Mouse (Mus musculus) c-Kit-negative CD71-positive TER-119-positive erythroid progenitor cells, embryonic 14.5 days (primary cell): ENCODE results near the gene Pld1.

ENCODE experiments used
- DNase-seq: peaks from one replicate; pipeline ENCODE4 v3.0.0-alpha.2; 2013; ENCODE audit warnings: low read depth, low spot score

Gene Pld1

DNA sequence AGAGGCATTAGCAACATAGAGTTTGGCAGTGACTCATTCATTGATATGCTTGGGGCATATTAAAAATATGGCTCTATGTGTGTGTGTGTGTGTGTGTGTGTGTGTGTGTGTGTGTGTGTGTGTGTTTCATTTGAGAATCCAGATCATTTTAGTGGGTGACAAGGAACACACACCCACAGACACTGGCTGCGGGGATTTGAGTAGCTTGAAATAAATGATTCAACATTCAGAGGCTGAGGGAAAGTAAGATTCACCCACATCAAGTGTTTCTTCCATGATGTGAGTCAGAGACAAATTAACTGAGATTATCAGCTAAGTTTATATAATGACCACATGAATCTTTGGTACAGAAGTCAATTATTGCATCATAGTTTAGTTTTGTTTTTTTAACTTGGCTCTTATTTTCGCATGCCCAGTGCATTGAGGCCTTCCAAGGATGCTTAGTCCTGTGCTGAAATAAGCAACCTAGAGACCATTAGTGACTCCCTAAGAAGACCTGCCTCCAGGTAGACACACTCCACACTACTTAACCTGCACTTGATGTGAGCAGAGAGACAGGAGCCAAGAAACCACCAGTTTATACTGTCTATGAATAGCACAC is 211.3 kb downstream of the Pld1 start:
- DNase-seq: no peak

GRCm38 (mm10) chr3:28158006-28158405 is 219.5 kb downstream of the Pld1 start:
- DNase-seq: no peak

- DNase-seq: no peak
Observed at GRCm38 (mm10) chr3:28158916-28159315, 220.4 kb downstream of the Pld1 start.

- DNase-seq: no peak
Observed at GRCm38 (mm10) chr3:28162346-28162745, 223.9 kb downstream of the Pld1 start.

DNA sequence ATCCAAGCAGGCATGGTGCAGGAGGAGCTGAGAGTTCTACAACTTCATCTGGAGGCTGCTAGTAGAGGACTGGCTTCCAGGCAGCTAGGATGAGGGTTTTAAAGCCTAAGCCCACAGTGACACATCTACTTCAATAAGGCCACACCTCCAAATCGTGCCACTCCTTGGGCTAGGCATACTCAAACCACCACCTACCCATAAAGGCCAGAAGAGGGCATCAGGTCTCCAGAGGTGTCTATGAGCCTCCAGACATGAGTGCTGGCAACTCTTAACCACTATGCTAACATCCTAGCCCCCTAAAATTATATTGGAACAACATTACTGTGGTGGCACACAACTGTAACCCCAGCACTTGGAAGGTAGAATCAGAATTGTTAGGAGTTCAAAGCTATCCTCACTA is 226.2 kb downstream of the Pld1 start:
- no peak for DNase-seq

GRCm38 (mm10) chr3:28165598-28165997 is 227.1 kb downstream of the Pld1 start:
- no peak for DNase-seq

- no peak for DNase-seq
Observed at GRCm38 (mm10) chr3:28167796-28168505, 229.5 kb downstream of the Pld1 start.

DNA sequence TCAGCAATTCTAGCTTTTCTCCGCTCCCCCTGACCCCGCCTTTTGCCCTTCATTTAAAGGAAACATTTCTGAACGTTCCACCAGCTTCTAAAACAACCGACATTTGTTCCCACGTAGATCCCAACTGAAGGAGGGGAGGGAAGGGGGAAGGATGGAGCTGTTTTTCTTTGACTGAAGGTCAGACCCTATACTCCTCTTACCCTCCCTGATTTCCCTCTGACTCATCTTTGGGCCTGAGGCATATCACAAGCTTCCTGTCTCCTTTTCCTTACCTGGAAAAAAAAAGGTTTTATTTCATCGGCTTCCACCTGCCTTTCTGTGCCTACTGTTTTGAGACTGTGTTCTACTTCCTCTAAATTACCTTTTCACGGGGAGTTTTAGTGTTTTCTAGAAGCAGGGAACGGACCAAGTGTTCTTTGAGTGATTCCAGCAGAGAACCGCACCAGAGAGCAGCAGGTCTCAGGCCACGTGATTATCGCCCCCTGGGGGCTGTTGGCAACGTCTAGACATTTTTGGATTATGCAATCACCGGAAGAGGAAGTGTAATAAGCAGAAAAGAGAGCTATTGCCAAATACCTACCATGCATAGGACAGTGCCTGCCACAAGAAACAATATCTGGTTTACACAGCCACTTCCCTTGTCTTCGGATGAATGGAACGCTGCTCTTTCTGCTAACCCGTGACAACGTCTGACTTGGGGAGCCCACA is 232.6 kb downstream of the Pld1 start:
- DNase-seq: no peak

DNA sequence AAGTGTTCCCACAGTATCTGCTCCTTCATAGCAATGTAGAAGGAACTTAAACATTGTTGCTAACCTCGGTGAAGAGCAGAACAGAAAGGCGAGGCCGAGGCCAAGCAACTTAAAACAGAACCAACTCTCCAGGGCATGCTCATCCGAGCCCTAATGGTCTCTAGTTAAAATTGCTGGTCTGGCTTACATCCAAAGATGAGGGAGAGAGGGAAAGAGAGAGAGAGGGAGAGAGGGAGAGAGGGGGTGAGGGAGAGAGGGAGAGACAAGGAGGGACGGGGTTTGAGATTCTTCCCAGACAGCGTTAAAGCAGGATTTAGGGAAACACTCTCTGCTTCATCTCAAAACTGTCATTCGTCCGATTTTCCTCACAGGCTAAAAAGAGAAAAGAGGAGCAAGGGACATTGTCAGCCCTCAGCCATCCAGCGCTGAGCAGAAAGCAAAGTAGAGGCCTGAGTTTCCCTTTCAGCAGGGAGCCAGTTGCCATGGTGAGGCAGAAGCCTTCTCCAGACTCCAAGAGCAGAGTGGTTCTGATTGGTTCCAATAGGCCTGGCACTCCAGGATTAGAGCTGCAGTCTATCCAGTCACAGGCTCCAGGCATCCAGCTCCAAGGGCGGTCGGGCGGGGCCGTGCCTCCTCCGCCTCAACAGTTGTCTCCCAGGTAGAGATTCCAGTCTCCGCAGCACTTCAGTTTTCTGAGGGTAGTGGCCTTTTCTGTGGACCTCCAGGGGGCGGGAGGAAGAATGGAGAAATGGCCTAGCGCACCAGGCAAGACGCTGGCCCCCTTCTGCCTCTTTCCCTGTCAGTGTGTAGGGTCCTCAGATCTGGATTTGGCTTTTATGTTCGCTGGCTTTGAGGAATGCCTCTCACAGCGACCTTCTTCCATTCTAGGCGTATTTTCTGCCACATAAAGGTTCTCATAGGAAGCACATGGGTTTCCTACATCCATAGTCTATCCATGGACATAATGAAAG is 237.8 kb downstream of the Pld1 start:
- no peak for DNase-seq

GRCm38 (mm10) chr3:28178333-28178732 is 239.8 kb downstream of the Pld1 start:
- no peak for DNase-seq
